Mouse (Mus musculus) urinary bladder, postnatal 36 days (tissue): Measurements from ENCODE around the gene Gm2974.
"Not testable (repeated sequence)": the region's sequence is repeated elsewhere in the genome, so short reads cannot be mapped to it uniquely, and the experiment has no call there.

Experiments
- DNase-seq, 2 experiments: peaks; one replicate each; pipeline ENCODE4 v3.0.0; 2022; ENCODE audit warnings: low spot score in 2 of 2, mixed read lengths in 1 of 2

Gene Gm2974

GRCm38 (mm10) chr14:4182491-4183210, at the start of gene Gm2974:
Gene Gm2974 (plus strand): TSS chr14:4182576.
- DNase-seq: peak in 1 of 2 experiments; percentile 1

- DNase-seq: not testable (repeated sequence)
Observed at GRCm38 (mm10) chr14:4141646-4142045, 40.7 kb upstream of the Gm2974 start.

DNA sequence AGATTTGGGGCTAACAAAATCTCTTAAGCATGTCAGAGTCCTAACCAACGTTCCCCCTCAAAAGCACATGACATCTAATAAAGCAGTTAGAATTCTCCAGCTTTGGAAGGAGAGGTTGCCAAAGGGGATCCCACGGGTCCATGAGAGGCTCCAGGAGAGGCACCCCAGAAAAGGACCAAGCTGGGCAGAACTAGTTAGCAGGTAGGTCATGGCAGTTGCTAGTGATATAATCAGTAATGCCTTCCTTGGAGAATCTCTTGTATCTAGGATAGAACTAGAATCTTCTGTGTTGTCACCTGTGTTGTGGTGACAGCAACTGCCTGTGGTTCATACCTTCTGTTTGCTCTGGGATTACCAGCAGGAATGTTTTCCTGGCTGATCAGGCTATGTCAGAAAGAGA, 17.6 kb upstream of the Gm2974 start, which contains the start of gene Gm3127:
Gm3127 (plus strand) TSS at position 301 of the 400 bp plus-strand sequence.
- not testable (repeated sequence) for DNase-seq

GRCm38 (mm10) chr14:4182030-4182429, 346 bp upstream of the Gm2974 start:
- DNase-seq: not testable (repeated sequence)

DNA sequence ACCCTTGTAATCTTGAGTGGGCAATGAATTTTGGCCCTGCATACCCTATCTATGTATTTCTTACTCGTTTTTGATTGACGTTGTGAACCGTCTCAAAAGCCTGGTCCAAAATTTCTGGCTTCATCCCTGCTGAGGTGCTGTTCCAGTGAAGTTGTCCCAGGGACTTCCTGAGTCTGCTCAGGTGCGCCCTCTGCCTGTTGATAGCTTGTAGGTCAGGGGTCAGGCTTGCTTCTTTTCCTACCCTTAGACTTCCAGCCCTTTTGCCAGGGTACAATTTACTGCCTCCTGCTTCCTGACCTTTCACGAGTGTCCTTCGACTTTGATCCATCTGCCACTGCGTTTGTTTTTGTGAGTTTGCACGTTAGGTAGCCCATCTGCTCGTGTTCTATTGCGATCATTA, 999 bp downstream of the Gm2974 start:
- DNase-seq: not testable (repeated sequence)

DNA sequence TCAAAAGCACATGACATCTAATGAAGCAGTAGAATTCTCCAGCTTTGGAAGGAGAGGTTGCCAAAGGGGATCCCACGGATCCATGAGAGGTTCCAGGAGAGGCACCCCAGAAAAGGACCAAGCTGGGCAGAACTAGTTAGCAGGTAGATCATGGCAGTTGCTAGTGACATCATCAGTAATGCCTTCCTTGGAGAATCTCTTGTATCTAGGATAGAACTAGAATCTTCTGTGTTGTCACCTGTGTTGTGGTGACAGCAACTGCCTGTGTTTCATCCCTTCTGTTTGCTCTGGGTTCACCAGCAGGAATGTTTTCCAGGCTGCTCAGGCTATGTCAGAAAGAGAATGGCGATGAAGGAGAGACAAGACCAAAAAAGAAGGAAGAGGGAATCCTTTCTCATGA, 67.0 kb downstream of the Gm2974 start, which contains the start of gene Gm3138:
Gm3138 (plus strand) TSS at position 301 of the 400 bp plus-strand sequence.
- DNase-seq: not testable (repeated sequence)
